Mouse (Mus musculus) hindbrain, postnatal 0 days (tissue): ENCODE measurements at regions not wholly inside any gene's neighbourhood (a gene's known extent, or its start where the extent isn't known, plus 50 kb on each side); places are given as distances from the start of the nearest gene placed in this dataset.

ENCODE experiments used
- ATAC-seq: fragments of 200-750 bp; cut with Nextera tagmentation; 2 replicates; pipeline ENCODE4 v1.8.0; 2017; ENCODE audit warnings: mild to moderate bottlenecking, moderate TSS enrichment, moderate library complexity
- DNase-seq: peaks from one replicate; pipeline ENCODE4 v3.0.0-alpha.2; 2015; ENCODE audit warnings: low spot score
- H3K27ac ChIP-seq: fragments of 300-500 bp; sonication (generic); 2 replicates; pipeline ENCODE4 v1.5.1; 2014; ENCODE audit warnings: mild to moderate bottlenecking
- H3K27me3 ChIP-seq: fragments of 300-500 bp; sonication (generic); 2 replicates; pipeline ENCODE4 v1.6.1; 2014; ENCODE audit warnings: low read length, mixed read lengths; ENCODE audit not compliant: insufficient read depth
- H3K36me3 ChIP-seq: fragments of 300-500 bp; sonication (generic); 2 replicates; pipeline ENCODE4 v1.6.1; 2014; ENCODE audit warnings: low read length, mixed read lengths; ENCODE audit not compliant: insufficient read depth
- H3K4me1 ChIP-seq: fragments of 300-500 bp; sonication (generic); 2 replicates; pipeline ENCODE4 v1.6.1; 2014; ENCODE audit warnings: antibody characterized with exemption, low read length, mixed read lengths; ENCODE audit not compliant: insufficient read depth
- H3K4me2 ChIP-seq: fragments of 300-500 bp; sonication (generic); 2 replicates; pipeline ENCODE4 v1.6.1; 2014; ENCODE audit warnings: low read depth, mild to moderate bottlenecking, low read length, moderate library complexity, mixed read lengths
- H3K4me3 ChIP-seq: fragments of 300-500 bp; sonication (generic); 2 replicates; pipeline ENCODE4 v1.5.1; 2014; ENCODE audit warnings: low read length
- H3K9ac ChIP-seq: fragments of 300-500 bp; sonication (generic); replicated peaks from 2 replicates; pipeline ENCODE4 v1.6.1; 2014; ENCODE audit warnings: mild to moderate bottlenecking, low read length, moderate library complexity, mixed read lengths
- H3K9me3 ChIP-seq: fragments of 300-500 bp; sonication (generic); 2 replicates; pipeline ENCODE4 v1.6.1; 2016; ENCODE audit warnings: low read length, mixed read lengths
- CTCF ChIP-seq: IDR thresholded peaks from 2 replicates; pipeline ENCODE4 v1.5.1; 2016; ENCODE audit warnings: antibody characterized with exemption, control low read depth, low read depth
- WGBS: fragments of 180-500 bp; shearing (Covaris S2); extraction: QIAGEN DNeasy Blood & Tissue Kit; methylation state at CpG from one replicate; pipeline ENCODE4 v1.1.7; 2014; 5-methylcytosine and 5-hydroxymethylcytosine counted together

GRCm38 (mm10) chr13:45325736-45326293 is 63.7 kb upstream of the Mylip start:
- Histone ChIP-seq H3K36me3 (no peaks in the 10 kb centered on the region), H3K4me1 (no peaks in the 10 kb centered on the region), H3K9ac (no peak overlapping the region), H3K27ac (no peak overlapping the region), H3K4me2 (no peak overlapping the region), H3K9me3 (no peaks in the 10 kb centered on the region), H3K4me3 (no peak overlapping the region), H3K27me3 (no peaks in the 10 kb centered on the region)
- no peak for DNase-seq
- 73% methylated on average over 7 of the region's 7 CpGs for WGBS
- ATAC-seq: no peak
- no peak for TF ChIP-seq CTCF

GRCm38 (mm10) chr13:45326751-45327150 is 62.8 kb upstream of the Mylip start:
- Histone ChIP-seq H3K27me3 (no peaks in the 10 kb centered on the region), H3K4me2 (no peak overlapping the region), H3K9me3 (no peaks in the 10 kb centered on the region), H3K9ac (no peak overlapping the region), H3K27ac (no peak overlapping the region), H3K4me1 (no peaks in the 10 kb centered on the region), H3K36me3 (no peaks in the 10 kb centered on the region), H3K4me3 (no peak overlapping the region)
- no peak for TF ChIP-seq CTCF
- no peak for DNase-seq
- WGBS: 90% methylated on average over 6 of the region's 6 CpGs
- ATAC-seq: no peak

GRCm38 (mm10) chr13:45330561-45330960 is 59.0 kb upstream of the Mylip start:
- no peak for ATAC-seq
- WGBS: 71% methylated on average over 8 of the region's 8 CpGs

GRCm38 (mm10) chr13:45332031-45332430 is 57.5 kb upstream of the Mylip start:
- no peak overlapping the region for H3K4me3 ChIP-seq
- ATAC-seq (no peak), DNase-seq (no peak)
- H3K9ac ChIP-seq: no peak overlapping the region
- TF ChIP-seq CTCF: no peak
- no peaks in the 10 kb centered on the region for H3K36me3 ChIP-seq
- no peak overlapping the region for H3K4me2 ChIP-seq
- H3K27ac ChIP-seq: no peak overlapping the region
- no peaks in the 10 kb centered on the region for H3K27me3 ChIP-seq
- H3K9me3 ChIP-seq: no peaks in the 10 kb centered on the region
- no peaks in the 10 kb centered on the region for H3K4me1 ChIP-seq
- WGBS: 85% methylated on average over 3 of the region's 3 CpGs

More at GRCm38 (mm10) chr13:45330561-45330960, 59.0 kb upstream of the Mylip start:
- no peaks in the 10 kb centered on the region for H3K36me3 ChIP-seq
- H3K9ac ChIP-seq: no peak overlapping the region
- no peak overlapping the region for H3K27ac ChIP-seq
- no peaks in the 10 kb centered on the region for H3K4me1 ChIP-seq
- no peak overlapping the region for H3K4me3 ChIP-seq
- DNase-seq: no peak
- no peak for TF ChIP-seq CTCF
- no peak overlapping the region for H3K4me2 ChIP-seq
- no peaks in the 10 kb centered on the region for H3K9me3 ChIP-seq
- no peaks in the 10 kb centered on the region for H3K27me3 ChIP-seq

GRCm38 (mm10) chr13:45333634-45334033 is 55.9 kb upstream of the Mylip start:
- Histone ChIP-seq H3K27me3 (no peaks in the 10 kb centered on the region), H3K9ac (no peak overlapping the region), H3K27ac (no peak overlapping the region), H3K36me3 (no peaks in the 10 kb centered on the region), H3K4me2 (no peak overlapping the region), H3K4me3 (no peak overlapping the region), H3K9me3 (no peaks in the 10 kb centered on the region), H3K4me1 (no peaks in the 10 kb centered on the region)
- 80% methylated on average over 5 of the region's 5 CpGs for WGBS
- TF ChIP-seq CTCF: no peak
- ATAC-seq: no peak
- DNase-seq: no peak
